Mouse (Mus musculus) liver, embryonic 12.5 days (tissue): ENCODE results near the gene Pcsk7. TPM values are rescaled to one million over a fixed set of nuclear protein-coding genes. Genes with fewer than 3 reads are reported as not detected.

Source experiments
- ATAC-seq: fragments of 200-750 bp; cut with Nextera tagmentation; 2 replicates; pipeline ENCODE4 v1.8.0; 2017; ENCODE audit warnings: moderate number of reproducible peaks, mild to moderate bottlenecking, moderate library complexity
- H3K27ac ChIP-seq: fragments of 300-500 bp; sonication (generic); 2 replicates; pipeline ENCODE4 v1.5.1; 2016; ENCODE audit warnings: mild to moderate bottlenecking
- H3K27me3 ChIP-seq: fragments of 300-500 bp; sonication (generic); replicated peaks from 2 replicates; pipeline ENCODE4 v1.6.1; 2016; ENCODE audit warnings: mild to moderate bottlenecking, moderate library complexity
- H3K36me3 ChIP-seq: fragments of 300-500 bp; sonication (generic); 2 replicates; pipeline ENCODE4 v1.6.1; 2016; ENCODE audit warnings: mild to moderate bottlenecking, moderate library complexity
- H3K4me1 ChIP-seq: fragments of 300-500 bp; sonication (generic); 2 replicates; pipeline ENCODE4 v1.6.1; 2016
- H3K4me2 ChIP-seq: fragments of 300-500 bp; sonication (generic); 2 replicates; pipeline ENCODE4 v1.6.1; 2016; ENCODE audit warnings: mild to moderate bottlenecking, moderate library complexity
- H3K4me3 ChIP-seq: fragments of 300-500 bp; sonication (generic); 2 replicates; pipeline ENCODE4 v1.5.1; 2016; ENCODE audit warnings: mild to moderate bottlenecking, moderate library complexity
- H3K9ac ChIP-seq: fragments of 300-500 bp; sonication (generic); 2 replicates; pipeline ENCODE4 v1.6.1; 2016; ENCODE audit warnings: mild to moderate bottlenecking, moderate library complexity
- H3K9me3 ChIP-seq: fragments of 300-500 bp; sonication (generic); replicated peaks from 2 replicates; pipeline ENCODE4 v1.6.1; 2016; ENCODE audit warnings: mild to moderate bottlenecking, moderate library complexity
- WGBS: fragments of 180-500 bp; shearing (Covaris S2); methylation state at CpG from one replicate; pipeline ENCODE4 v1.1.7; 2016; ENCODE audit not compliant: insufficient replicate concordance; 5-methylcytosine and 5-hydroxymethylcytosine counted together
- polyA plus RNA-seq: library from polyadenylated mRNA; unstranded; fragments of >200 nt; fragmentation: Nextera tagmentation; extraction: Ambion mirVana; gene quantifications from 2 replicates; pipeline ENCODE4 v1.2.1, GENCODE M21; 2016

The Pcsk7 gene
- polyA plus RNA-seq, 1 experiment from 2014 or later = 9.8 TPM

GRCm38 (mm10) chr9:45942464-45942863, 36.2 kb downstream of the Pcsk7 start:
- H3K4me1 ChIP-seq = peaks cover 55% of the 10 kb centered on the region
- peak overlapping the region; percentile 45 for H3K4me2 ChIP-seq
- peak overlapping the region; percentile 48; the same call in 1 of the 2 replicates for H3K9ac ChIP-seq
- H3K9me3 ChIP-seq = 0 out of 2 replicates have a peak, but pooled peaks cover 8% of the 10 kb centered on the region
- WGBS = 72% methylated on average over 16 of the region's 16 CpGs
- peak overlapping the region; percentile 8; the same call in 1 of the 2 replicates for H3K4me3 ChIP-seq
- no peaks in the 10 kb centered on the region for H3K27me3 ChIP-seq
- H3K27ac ChIP-seq = peak overlapping the region; percentile 62
- H3K36me3 ChIP-seq = peaks cover 93% of the 10 kb centered on the region
- ATAC-seq = peak; percentile 69

- Histone ChIP-seq H3K4me3 (peak overlapping the region; percentile 8; the same call in 1 of the 2 replicates), H3K9ac (no peak overlapping the region), H3K9me3 (0 out of 2 replicates have a peak, but pooled peaks cover 8% of the 10 kb centered on the region), H3K27ac (peak overlapping the region; percentile 62), H3K27me3 (no peaks in the 10 kb centered on the region), H3K36me3 (peaks cover 96% of the 10 kb centered on the region), H3K4me2 (peak overlapping the region; percentile 45), H3K4me1 (peaks cover 51% of the 10 kb centered on the region)
- peak; percentile 87 for ATAC-seq
- WGBS = 40% methylated on average over 8 of the region's 8 CpGs
These were observed 36.6 kb downstream of the Pcsk7 start for GRCm38 (mm10) chr9:45942916-45943315.

GRCm38 (mm10) chr9:45943628-45944505, 37.6 kb downstream of the Pcsk7 start:
- 0 out of 2 replicates have a peak, but pooled peaks cover 8% of the 10 kb centered on the region for H3K9me3 ChIP-seq
- H3K4me3 ChIP-seq = no peak overlapping the region
- peak; percentile 58 for ATAC-seq
- WGBS = 85% methylated on average over 8 of the region's 8 CpGs
- H3K27me3 ChIP-seq = no peaks in the 10 kb centered on the region
- no peak overlapping the region for H3K9ac ChIP-seq
- peaks cover 96% of the 10 kb centered on the region for H3K36me3 ChIP-seq
- H3K4me1 ChIP-seq = peaks cover 50% of the 10 kb centered on the region
- H3K27ac ChIP-seq = peak overlapping the region; percentile 62
- peak overlapping the region; percentile 45 for H3K4me2 ChIP-seq

GRCm38 (mm10) chr9:45944506-45945400, 38.5 kb downstream of the Pcsk7 start:
- ATAC-seq = no peak
- no peaks in the 10 kb centered on the region for H3K27me3 ChIP-seq
- peaks cover 96% of the 10 kb centered on the region for H3K36me3 ChIP-seq
- H3K27ac ChIP-seq = peak overlapping the region; percentile 62
- 0 out of 2 replicates have a peak overlapping the region, but pooled peaks have one; percentile 45 for H3K4me2 ChIP-seq
- no peak overlapping the region for H3K9ac ChIP-seq
- WGBS = 54% methylated on average over 13 of the region's 13 CpGs
- H3K4me3 ChIP-seq = no peak overlapping the region; the same call in 1 of the 2 replicates
- H3K4me1 ChIP-seq = peaks cover 50% of the 10 kb centered on the region
- 0 out of 2 replicates have a peak, but pooled peaks cover 8% of the 10 kb centered on the region for H3K9me3 ChIP-seq

- ATAC-seq = no peak
- peaks cover 100% of the 10 kb centered on the region for H3K36me3 ChIP-seq
- H3K9me3 ChIP-seq = 0 out of 2 replicates have a peak, but pooled peaks cover 8% of the 10 kb centered on the region
These were observed 39.4 kb downstream of the Pcsk7 start for GRCm38 (mm10) chr9:45945721-45946120.

GRCm38 (mm10) chr9:45946182-45946871, 40.0 kb downstream of the Pcsk7 start:
- no peak overlapping the region for H3K27ac ChIP-seq
- peaks cover 52% of the 10 kb centered on the region for H3K4me1 ChIP-seq
- H3K9ac ChIP-seq = no peak overlapping the region
- peaks cover 99% of the 10 kb centered on the region for H3K36me3 ChIP-seq
- H3K4me2 ChIP-seq = no peak overlapping the region
- no peak for ATAC-seq
- H3K27me3 ChIP-seq = no peaks in the 10 kb centered on the region
- 0 out of 2 replicates have a peak, but pooled peaks cover 8% of the 10 kb centered on the region for H3K9me3 ChIP-seq
- 84% methylated on average over 16 of the region's 16 CpGs for WGBS
- no peak overlapping the region for H3K4me3 ChIP-seq

More at GRCm38 (mm10) chr9:45945721-45946120, 39.4 kb downstream of the Pcsk7 start:
- Histone ChIP-seq H3K27ac (no peak overlapping the region), H3K9ac (no peak overlapping the region), H3K27me3 (no peaks in the 10 kb centered on the region), H3K4me1 (peaks cover 56% of the 10 kb centered on the region), H3K4me3 (no peak overlapping the region), H3K4me2 (no peak overlapping the region)
- WGBS = 87% methylated on average over 13 of the region's 13 CpGs

GRCm38 (mm10) chr9:45946872-45947183, 40.5 kb downstream of the Pcsk7 start:
- Histone ChIP-seq H3K4me2 (no peak overlapping the region), H3K4me3 (no peak overlapping the region), H3K9me3 (0 out of 2 replicates have a peak, but pooled peaks cover 8% of the 10 kb centered on the region), H3K4me1 (peaks cover 47% of the 10 kb centered on the region), H3K27me3 (no peaks in the 10 kb centered on the region), H3K36me3 (peaks cover 99% of the 10 kb centered on the region), H3K27ac (no peak overlapping the region), H3K9ac (no peak overlapping the region)
- WGBS = 80% methylated on average over 10 of the region's 10 CpGs
- ATAC-seq = no peak

GRCm38 (mm10) chr9:45952057-45952456, 45.8 kb downstream of the Pcsk7 start:
- Histone ChIP-seq H3K4me1 (peaks cover 33% of the 10 kb centered on the region), H3K9ac (no peak overlapping the region), H3K9me3 (no peaks in the 10 kb centered on the region), H3K27me3 (no peaks in the 10 kb centered on the region), H3K27ac (no peak overlapping the region), H3K4me2 (no peak overlapping the region), H3K36me3 (peaks cover 60% of the 10 kb centered on the region), H3K4me3 (no peak overlapping the region)
- 89% methylated on average over 4 of the region's 4 CpGs for WGBS
- no peak for ATAC-seq

- Histone ChIP-seq H3K36me3 (peaks cover 52% of the 10 kb centered on the region), H3K27ac (no peak overlapping the region), H3K4me1 (peaks cover 33% of the 10 kb centered on the region), H3K9ac (peak overlapping the region; percentile 93; the same call in 1 of the 2 replicates), H3K9me3 (no peaks in the 10 kb centered on the region), H3K4me2 (peak overlapping the region; percentile 90), H3K4me3 (peak overlapping the region; percentile 80), H3K27me3 (no peaks in the 10 kb centered on the region)
- ATAC-seq = no peak
- 83% methylated on average over 7 of the region's 7 CpGs for WGBS
These were observed 46.6 kb downstream of the Pcsk7 start for GRCm38 (mm10) chr9:45952890-45953289.

GRCm38 (mm10) chr9:45953511-45954293, 47.4 kb downstream of the Pcsk7 start:
- peak overlapping the region; percentile 90 for H3K27ac ChIP-seq
- WGBS = 58% methylated on average over 13 of the region's 13 CpGs
- H3K4me1 ChIP-seq = peaks cover 33% of the 10 kb centered on the region
- no peak for ATAC-seq
- H3K4me3 ChIP-seq = peak overlapping the region; percentile 80
- peaks cover 44% of the 10 kb centered on the region for H3K36me3 ChIP-seq
- peak overlapping the region; percentile 90 for H3K4me2 ChIP-seq
- H3K9me3 ChIP-seq = no peaks in the 10 kb centered on the region
- peak overlapping the region; percentile 93 for H3K9ac ChIP-seq
- no peaks in the 10 kb centered on the region for H3K27me3 ChIP-seq
